Mouse (Mus musculus) midbrain, embryonic 13.5 days (tissue): Measurements from ENCODE around the gene Esyt3. TPM values are rescaled to one million over a fixed set of nuclear protein-coding genes. Genes with fewer than 3 reads are reported as not detected.

Source experiments
- ATAC-seq: fragments of 200-750 bp; cut with Nextera tagmentation; 2 replicates; pipeline ENCODE4 v1.8.0; 2017; ENCODE audit warnings: mild to moderate bottlenecking, moderate TSS enrichment, moderate library complexity
- H3K27ac ChIP-seq: fragments of 300-500 bp; sonication (generic); 2 replicates; pipeline ENCODE4 v1.5.1; 2015; ENCODE audit warnings: inconsistent platforms, mild to moderate bottlenecking, moderate library complexity
- H3K27me3 ChIP-seq: fragments of 300-500 bp; sonication (generic); 2 replicates; pipeline ENCODE4 v1.6.1; 2015; ENCODE audit warnings: mild to moderate bottlenecking, inconsistent platforms
- H3K36me3 ChIP-seq: fragments of 300-500 bp; sonication (generic); 2 replicates; pipeline ENCODE4 v1.6.1; 2015; ENCODE audit warnings: mild to moderate bottlenecking, inconsistent platforms
- H3K4me1 ChIP-seq: fragments of 300-500 bp; sonication (generic); replicated peaks from 2 replicates; pipeline ENCODE4 v1.6.1; 2015; ENCODE audit warnings: inconsistent platforms
- H3K4me2 ChIP-seq: fragments of 300-500 bp; sonication (generic); replicated peaks from 2 replicates; pipeline ENCODE4 v1.6.1; 2015; ENCODE audit warnings: moderate library complexity, mild to moderate bottlenecking, inconsistent platforms
- H3K4me3 ChIP-seq: fragments of 300-500 bp; sonication (generic); replicated peaks from 2 replicates; pipeline ENCODE4 v1.5.1; 2015; ENCODE audit warnings: mild to moderate bottlenecking, inconsistent platforms
- H3K9ac ChIP-seq: fragments of 300-500 bp; sonication (generic); replicated peaks from 2 replicates; pipeline ENCODE4 v1.6.1; 2015; ENCODE audit warnings: mild to moderate bottlenecking, inconsistent platforms
- H3K9me3 ChIP-seq: fragments of 300-500 bp; sonication (generic); 2 replicates; pipeline ENCODE4 v1.6.1; 2016; ENCODE audit warnings: mild to moderate bottlenecking, inconsistent platforms
- WGBS: fragments of 180-500 bp; shearing (Covaris S2); methylation state at CpG from one replicate; pipeline ENCODE4 v1.1.7; 2015; 5-methylcytosine and 5-hydroxymethylcytosine counted together
- polyA plus RNA-seq: library from polyadenylated mRNA; unstranded; fragments of >200 nt; fragmentation: Nextera tagmentation; extraction: Ambion mirVana; gene quantifications from 2 replicates; pipeline ENCODE4 v1.2.1, GENCODE M21; 2015

The Esyt3 gene
- 0.30 and 0.46 TPM in 2 replicates for polyA plus RNA-seq

DNA sequence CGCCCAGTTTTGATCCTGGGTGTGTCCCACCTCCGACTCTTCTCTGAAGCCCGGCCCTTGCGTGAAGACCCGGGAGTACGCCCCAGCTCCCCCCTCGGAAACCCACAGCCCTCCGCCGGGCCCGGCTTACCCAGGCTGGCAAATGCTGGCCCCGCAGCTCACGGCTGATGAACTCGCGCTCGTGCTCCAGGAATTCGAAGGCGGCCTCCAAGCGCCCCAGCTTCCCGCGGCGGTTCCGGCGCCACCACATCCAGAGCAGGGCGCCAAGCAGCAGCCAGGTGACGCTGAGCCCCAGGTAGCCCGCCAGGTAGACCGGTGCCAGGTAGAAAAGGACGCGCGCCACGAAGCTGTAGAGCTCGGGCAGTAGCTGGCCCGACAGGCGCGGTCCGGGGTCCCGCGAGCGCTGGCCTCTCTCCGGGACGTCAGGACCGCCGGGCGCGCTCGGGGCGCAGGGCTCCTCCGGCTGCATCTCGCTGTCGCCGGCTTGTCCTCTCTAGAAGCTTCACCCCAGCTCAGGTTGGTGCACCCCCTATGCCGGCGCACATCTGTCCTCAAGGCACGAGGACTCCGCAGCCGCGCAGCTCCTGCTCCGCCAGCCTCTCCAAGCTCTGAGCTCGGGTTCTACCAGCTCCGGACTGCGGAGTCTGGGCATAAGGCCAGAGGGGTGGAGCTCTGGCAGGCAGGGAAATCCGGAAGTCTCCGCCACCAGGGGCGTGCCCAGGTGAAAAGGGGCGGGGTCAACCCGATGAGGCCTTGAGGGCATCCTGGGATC, at the start of gene Esyt3:
Esyt3 (minus strand) TSS at position 637 of the 772 bp plus-strand sequence.
- Histone ChIP-seq H3K4me2 (peak within 1 kb of the TSS; percentile 96), H3K4me1 (peaks cover 15% of the 10 kb centered on the region), H3K27ac (no peak within 1 kb of the TSS), H3K9me3 (no peaks in the 10 kb centered on the region), H3K9ac (peak within 1 kb of the TSS; percentile 63), H3K27me3 (peaks cover 54% of the 10 kb centered on the region), H3K36me3 (no peaks in the 10 kb centered on the region), H3K4me3 (peak within 1 kb of the TSS; percentile 46)
- WGBS = 1% methylated on average over 66 of the region's 66 CpGs
- peak; percentile 60 for ATAC-seq

DNA sequence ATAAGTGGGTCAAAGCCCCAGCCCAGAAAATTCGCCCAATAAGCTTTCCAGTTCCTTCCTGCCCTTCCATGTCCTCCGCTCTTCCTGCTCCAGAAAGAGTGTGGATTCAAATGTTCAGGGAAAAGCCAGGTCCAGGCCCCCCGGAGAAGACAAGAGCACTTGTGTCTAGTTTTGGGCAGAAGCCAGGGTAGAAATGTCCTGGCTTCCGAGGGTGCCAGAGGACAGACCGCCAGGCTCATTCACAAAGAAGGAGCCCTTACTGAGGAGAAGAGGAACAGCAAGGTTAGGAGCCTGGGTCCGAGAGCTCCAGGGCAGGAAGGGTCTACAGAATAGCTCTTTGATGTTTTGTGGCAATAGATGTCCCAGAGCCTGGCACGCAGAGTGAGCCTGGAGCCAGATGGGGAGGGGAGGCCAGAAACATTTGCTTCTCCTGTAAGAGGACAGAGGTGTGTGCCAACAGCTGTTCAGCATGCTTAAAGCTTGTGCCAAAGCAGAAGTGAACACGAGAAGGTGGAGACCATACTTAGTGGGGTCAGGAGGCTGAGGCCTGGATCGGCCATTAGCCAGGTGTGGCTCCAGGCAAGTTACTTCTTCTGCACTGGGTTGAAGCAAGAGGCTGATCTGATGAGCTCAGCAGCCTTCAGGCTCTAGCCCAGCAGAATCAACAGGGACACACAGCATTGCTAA, 43.1 kb upstream of the Esyt3 start:
- no peak overlapping the region for H3K27ac ChIP-seq
- WGBS = 81% methylated on average over 9 of the region's 9 CpGs

DNA sequence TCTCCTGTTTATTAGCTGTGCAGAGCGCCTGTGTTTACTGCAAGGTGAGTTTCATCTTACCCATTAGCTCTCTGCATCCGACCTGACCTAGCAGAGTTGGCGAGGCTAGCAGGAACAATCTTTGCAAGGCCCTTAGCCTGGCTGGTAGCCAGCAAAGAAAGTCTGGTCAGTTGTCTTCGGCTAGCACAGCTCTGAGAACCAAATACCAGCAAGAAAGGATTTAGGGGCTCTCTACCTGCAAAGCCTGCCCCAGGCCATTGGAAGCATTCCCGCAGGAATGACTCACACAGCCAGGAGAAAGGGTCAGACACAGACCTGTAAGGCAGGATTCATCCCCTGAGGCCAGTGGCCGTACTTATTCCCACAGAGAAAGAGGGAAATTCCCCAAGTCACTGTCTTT, 42.4 kb upstream of the Esyt3 start:
- peaks cover 26% of the 10 kb centered on the region for H3K36me3 ChIP-seq
- no peaks in the 10 kb centered on the region for H3K27me3 ChIP-seq
- no peak overlapping the region for H3K4me2 ChIP-seq
- WGBS = 89% methylated on average over 6 of the region's 6 CpGs
- H3K9me3 ChIP-seq = no peaks in the 10 kb centered on the region
- ATAC-seq = no peak
- no peaks in the 10 kb centered on the region for H3K4me1 ChIP-seq
- H3K4me3 ChIP-seq = no peak overlapping the region
- no peak overlapping the region for H3K27ac ChIP-seq
- no peak overlapping the region for H3K9ac ChIP-seq

More for the DNA sequence above, 43.1 kb upstream of the Esyt3 start:
- Histone ChIP-seq H3K4me1 (no peaks in the 10 kb centered on the region), H3K9me3 (no peaks in the 10 kb centered on the region), H3K27me3 (no peaks in the 10 kb centered on the region), H3K4me2 (no peak overlapping the region), H3K36me3 (peaks cover 26% of the 10 kb centered on the region), H3K4me3 (no peak overlapping the region), H3K9ac (no peak overlapping the region)
- no peak for ATAC-seq

DNA sequence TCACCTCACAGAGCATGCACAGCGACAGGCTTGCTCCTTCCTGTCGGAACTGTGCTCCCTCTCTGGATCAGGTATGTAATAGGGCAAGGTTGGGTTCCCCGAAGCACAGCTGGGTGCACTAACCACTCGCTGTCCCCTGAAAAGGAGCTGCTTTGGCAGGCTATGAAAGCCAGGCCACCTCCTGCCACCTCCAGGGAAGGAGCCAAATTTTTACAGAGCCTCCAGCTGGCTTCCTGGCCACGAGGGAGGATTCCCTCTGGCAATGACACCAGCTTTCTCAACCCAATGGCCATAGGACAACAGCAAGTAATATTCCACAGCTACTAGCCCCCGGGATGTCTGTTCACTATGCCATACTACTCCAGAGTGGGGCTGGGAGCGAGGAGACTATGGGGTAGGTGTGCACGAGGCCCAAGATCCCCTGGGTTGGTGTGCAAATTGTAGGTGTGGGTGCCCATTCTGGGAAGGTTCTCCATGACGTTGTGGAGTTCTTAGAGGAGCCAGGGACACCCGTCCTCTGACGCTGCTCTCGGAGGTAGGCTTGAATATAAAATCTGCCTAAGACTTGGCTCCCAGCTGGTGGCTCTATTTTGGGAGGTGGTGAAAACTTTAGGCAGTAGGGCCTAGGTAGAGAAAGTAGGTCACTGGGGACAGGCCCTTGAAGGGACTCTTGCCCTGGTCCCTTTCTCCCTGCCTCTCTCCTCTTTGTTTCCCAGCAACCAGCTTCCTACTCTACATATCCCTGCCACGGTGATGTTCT, 38.9 kb upstream of the Esyt3 start:
- Histone ChIP-seq H3K9ac (no peak overlapping the region), H3K4me1 (no peaks in the 10 kb centered on the region), H3K27me3 (no peaks in the 10 kb centered on the region), H3K4me3 (no peak overlapping the region), H3K9me3 (no peaks in the 10 kb centered on the region), H3K36me3 (peaks cover 23% of the 10 kb centered on the region), H3K27ac (no peak overlapping the region), H3K4me2 (no peak overlapping the region)
- ATAC-seq = no peak
- WGBS = 83% methylated on average over 13 of the region's 13 CpGs

DNA sequence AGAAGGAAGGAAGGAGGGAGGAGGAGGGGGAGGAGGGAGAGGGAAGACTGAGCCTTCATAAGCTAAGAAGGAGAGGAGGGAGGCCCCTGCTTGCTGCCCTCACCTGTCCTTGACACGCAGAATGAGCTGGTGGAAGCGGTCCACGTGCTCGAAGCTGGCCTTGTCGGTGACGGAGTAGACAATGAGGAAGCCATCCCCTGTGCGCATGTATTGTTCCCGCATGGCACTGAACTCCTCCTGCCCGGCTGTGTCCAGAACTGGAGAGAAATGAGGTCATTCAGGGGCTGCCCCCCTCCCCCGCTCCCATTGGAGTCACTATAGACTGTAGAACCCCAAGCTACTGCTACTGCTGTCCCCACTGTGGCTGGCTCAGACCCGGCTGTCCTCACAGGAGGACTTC, 36.0 kb upstream of the Esyt3 start:
- no peak overlapping the region for H3K27ac ChIP-seq
- H3K9me3 ChIP-seq = no peaks in the 10 kb centered on the region
- peaks cover 41% of the 10 kb centered on the region for H3K36me3 ChIP-seq
- 78% methylated on average over 11 of the region's 11 CpGs for WGBS
- H3K9ac ChIP-seq = no peak overlapping the region
- H3K4me3 ChIP-seq = no peak overlapping the region
- H3K27me3 ChIP-seq = no peaks in the 10 kb centered on the region
- no peaks in the 10 kb centered on the region for H3K4me1 ChIP-seq
- no peak for ATAC-seq
- H3K4me2 ChIP-seq = no peak overlapping the region

DNA sequence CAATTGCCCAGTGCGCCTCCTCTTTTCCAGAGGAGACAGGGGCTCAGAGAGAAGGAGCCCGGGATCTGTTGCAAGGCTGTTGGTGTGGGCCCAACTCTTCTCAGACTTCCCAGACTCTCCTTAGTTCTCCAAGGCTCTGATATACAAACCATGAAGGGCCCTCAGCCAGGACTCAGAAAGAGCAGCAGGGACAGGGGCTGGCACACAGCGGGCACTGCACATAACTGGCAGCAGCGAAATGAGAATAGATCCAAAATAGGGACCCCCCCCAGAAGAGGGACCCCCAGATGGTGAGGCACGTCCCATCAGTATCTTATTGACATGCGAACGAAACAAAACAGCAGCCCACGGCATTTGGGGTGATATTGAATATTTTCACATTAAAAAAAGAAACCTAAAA, 34.8 kb upstream of the Esyt3 start:
- ATAC-seq = no peak
- H3K27ac ChIP-seq = no peak overlapping the region
- 96% methylated on average over 8 of the region's 8 CpGs for WGBS
- no peak overlapping the region for H3K9ac ChIP-seq
- H3K36me3 ChIP-seq = peaks cover 49% of the 10 kb centered on the region
- no peak overlapping the region for H3K4me2 ChIP-seq
- no peaks in the 10 kb centered on the region for H3K9me3 ChIP-seq
- no peaks in the 10 kb centered on the region for H3K27me3 ChIP-seq
- H3K4me3 ChIP-seq = no peak overlapping the region
- no peaks in the 10 kb centered on the region for H3K4me1 ChIP-seq

- H3K36me3 ChIP-seq = peaks cover 65% of the 10 kb centered on the region
- no peak for ATAC-seq
- no peak overlapping the region for H3K27ac ChIP-seq
- H3K4me2 ChIP-seq = no peak overlapping the region
- no peaks in the 10 kb centered on the region for H3K9me3 ChIP-seq
- no peaks in the 10 kb centered on the region for H3K4me1 ChIP-seq
- H3K9ac ChIP-seq = no peak overlapping the region
- 97% methylated on average over 10 of the region's 10 CpGs for WGBS
- H3K4me3 ChIP-seq = no peak overlapping the region
- H3K27me3 ChIP-seq = no peaks in the 10 kb centered on the region
Measured at GRCm38 (mm10) chr9:99391557-99391956, 33.2 kb upstream of the Esyt3 start.

GRCm38 (mm10) chr9:99390716-99391115, 32.4 kb upstream of the Esyt3 start:
- Histone ChIP-seq H3K4me1 (no peaks in the 10 kb centered on the region), H3K4me2 (no peak overlapping the region), H3K27ac (no peak overlapping the region), H3K9me3 (no peaks in the 10 kb centered on the region), H3K36me3 (peaks cover 73% of the 10 kb centered on the region), H3K9ac (no peak overlapping the region), H3K27me3 (no peaks in the 10 kb centered on the region), H3K4me3 (no peak overlapping the region)
- 30% methylated on average over 2 of the region's 2 CpGs for WGBS
- ATAC-seq = no peak

- no peak overlapping the region for H3K27ac ChIP-seq
- no peak for ATAC-seq
- no peaks in the 10 kb centered on the region for H3K27me3 ChIP-seq
- H3K36me3 ChIP-seq = peaks cover 74% of the 10 kb centered on the region
- H3K4me2 ChIP-seq = no peak overlapping the region
- H3K4me1 ChIP-seq = no peaks in the 10 kb centered on the region
- 81% methylated on average over 5 of the region's 5 CpGs for WGBS
- H3K9ac ChIP-seq = no peak overlapping the region
- no peak overlapping the region for H3K4me3 ChIP-seq
- H3K9me3 ChIP-seq = no peaks in the 10 kb centered on the region
Measured at GRCm38 (mm10) chr9:99390201-99390600, 31.8 kb upstream of the Esyt3 start.

DNA sequence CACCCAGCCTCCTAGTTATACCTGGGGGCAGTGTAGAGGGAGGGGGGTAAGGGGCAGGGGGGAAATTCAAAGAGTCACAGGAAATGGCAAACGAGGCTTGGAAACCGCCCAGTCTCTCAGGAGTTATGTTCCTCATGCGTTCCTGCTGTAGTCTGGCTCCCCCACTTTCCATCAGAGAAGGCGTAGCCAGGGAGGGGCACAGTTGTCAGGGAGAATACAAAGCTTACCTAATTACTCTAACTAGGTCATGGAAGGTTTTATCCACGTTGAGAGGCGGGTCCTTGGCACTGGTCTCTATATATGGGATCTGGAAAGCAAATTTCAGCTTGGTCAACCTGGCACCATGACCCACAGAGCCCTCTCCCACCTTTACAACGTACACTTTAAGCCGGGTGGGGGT, 31.1 kb upstream of the Esyt3 start:
- Histone ChIP-seq H3K4me2 (no peak overlapping the region), H3K27ac (no peak overlapping the region), H3K9me3 (no peaks in the 10 kb centered on the region), H3K27me3 (no peaks in the 10 kb centered on the region), H3K9ac (no peak overlapping the region), H3K4me3 (no peak overlapping the region), H3K4me1 (no peaks in the 10 kb centered on the region), H3K36me3 (peaks cover 74% of the 10 kb centered on the region)
- no peak for ATAC-seq
- WGBS = 88% methylated on average over 8 of the region's 8 CpGs

DNA sequence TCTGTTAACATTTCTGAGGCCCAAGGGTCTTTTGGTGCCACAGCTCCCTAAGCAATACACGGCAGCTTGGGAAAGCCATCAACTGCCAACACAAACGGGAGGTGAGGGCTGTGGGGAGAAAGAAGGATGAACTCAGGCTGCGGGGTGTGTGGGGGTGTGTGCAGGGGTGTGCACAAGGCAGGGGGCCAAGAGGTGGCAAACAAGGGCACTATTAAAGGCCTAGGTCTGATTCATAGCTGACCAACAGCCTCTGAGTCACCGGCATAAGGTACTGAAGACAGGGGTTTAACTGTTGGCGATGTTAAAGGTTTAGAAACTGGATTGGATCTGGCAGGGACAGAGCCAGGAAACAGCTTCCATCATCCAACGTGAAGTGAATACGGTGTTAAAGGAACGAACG, 30.5 kb upstream of the Esyt3 start:
- H3K27me3 ChIP-seq = no peaks in the 10 kb centered on the region
- H3K27ac ChIP-seq = no peak overlapping the region
- H3K4me3 ChIP-seq = no peak overlapping the region
- no peaks in the 10 kb centered on the region for H3K9me3 ChIP-seq
- 89% methylated on average over 9 of the region's 9 CpGs for WGBS
- no peak for ATAC-seq
- no peaks in the 10 kb centered on the region for H3K4me1 ChIP-seq
- H3K9ac ChIP-seq = no peak overlapping the region
- peaks cover 74% of the 10 kb centered on the region for H3K36me3 ChIP-seq
- no peak overlapping the region for H3K4me2 ChIP-seq

- peaks cover 72% of the 10 kb centered on the region for H3K36me3 ChIP-seq
- H3K4me3 ChIP-seq = no peak overlapping the region
- H3K4me1 ChIP-seq = no peaks in the 10 kb centered on the region
- no peaks in the 10 kb centered on the region for H3K9me3 ChIP-seq
- H3K9ac ChIP-seq = no peak overlapping the region
- H3K27ac ChIP-seq = no peak overlapping the region
- H3K4me2 ChIP-seq = no peak overlapping the region
- no peaks in the 10 kb centered on the region for H3K27me3 ChIP-seq
- WGBS = 70% methylated on average over 5 of the region's 5 CpGs
- ATAC-seq = no peak
Measured at GRCm38 (mm10) chr9:99388078-99388477, 29.7 kb upstream of the Esyt3 start.
